Mouse (Mus musculus) forebrain, embryonic 10.5 days (tissue): Measurements from ENCODE around the gene Tmem53. TPM values are rescaled to one million over a fixed set of nuclear protein-coding genes. Genes with fewer than 3 reads are reported as not detected.

Experiments
- DNase-seq: peaks from one replicate; pipeline ENCODE4 v3.0.0-alpha.2; 2017; ENCODE audit warnings: low spot score; ENCODE audit errors: extremely low spot score
- H3K27ac ChIP-seq: fragments of 300-500 bp; sonication (generic); 2 replicates; pipeline ENCODE4 v1.5.1; 2016; ENCODE audit warnings: mild to moderate bottlenecking
- H3K27me3 ChIP-seq: fragments of 300-500 bp; sonication (generic); 2 replicates; pipeline ENCODE4 v1.6.1; 2016; ENCODE audit warnings: mild to moderate bottlenecking; ENCODE audit not compliant: poor library complexity, severe bottlenecking
- H3K36me3 ChIP-seq: fragments of 300-500 bp; sonication (generic); replicated peaks from 2 replicates; pipeline ENCODE4 v1.6.1; 2016; ENCODE audit warnings: mild to moderate bottlenecking, moderate library complexity
- H3K4me1 ChIP-seq: fragments of 300-500 bp; sonication (generic); 2 replicates; pipeline ENCODE4 v1.6.1; 2016
- H3K4me3 ChIP-seq: fragments of 300-500 bp; sonication (generic); 2 replicates; pipeline ENCODE4 v1.5.1; 2016; ENCODE audit warnings: mild to moderate bottlenecking, moderate library complexity
- H3K9me3 ChIP-seq: fragments of 300-500 bp; sonication (generic); 2 replicates; pipeline ENCODE4 v1.6.1; 2016; ENCODE audit warnings: mild to moderate bottlenecking, moderate library complexity
- WGBS: fragments of 180-500 bp; shearing (Covaris S2); methylation state at CpG from one replicate; pipeline ENCODE4 v1.1.7; 2016; 5-methylcytosine and 5-hydroxymethylcytosine counted together
- polyA plus RNA-seq: library from polyadenylated mRNA; unstranded; fragments of >200 nt; fragmentation: Nextera tagmentation; extraction: Ambion mirVana; gene quantifications from 2 replicates; pipeline ENCODE4 v1.2.1, GENCODE M21; 2016

The Tmem53 gene
- polyA plus RNA-seq, 1 experiment from 2014 or later = 7.8 TPM

DNA sequence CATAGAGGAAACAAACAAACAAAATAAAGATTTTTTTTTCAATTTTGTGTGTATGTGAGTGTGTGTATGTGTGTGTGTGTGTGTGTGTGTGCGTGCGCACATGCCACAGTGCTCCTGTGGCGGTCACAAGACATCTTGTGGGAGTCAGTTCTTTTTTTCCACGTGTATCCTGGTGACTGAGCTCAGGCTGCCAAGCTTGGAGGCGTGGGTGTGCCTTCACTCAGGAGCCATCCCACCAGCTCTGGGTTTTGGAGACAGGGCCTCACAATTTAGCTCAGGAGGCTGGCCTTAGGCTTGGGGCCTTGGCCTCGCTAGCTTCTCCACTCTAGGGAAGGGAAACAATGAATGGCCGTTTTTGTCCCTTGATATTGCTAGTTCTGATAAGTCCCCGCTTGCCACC, 27.6 kb upstream of the Tmem53 start:
- 0 out of 2 replicates have a peak, but pooled peaks cover 4% of the 10 kb centered on the region for H3K4me1 ChIP-seq
- no peak overlapping the region for H3K4me3 ChIP-seq
- no peak for DNase-seq
- H3K27me3 ChIP-seq = 0 out of 2 replicates have a peak, but pooled peaks cover under 1% of the 10 kb centered on the region
- H3K9me3 ChIP-seq = no peaks in the 10 kb centered on the region
- WGBS = 83% methylated on average over 8 of the region's 8 CpGs
- H3K27ac ChIP-seq = no peak overlapping the region
- H3K36me3 ChIP-seq = no peaks in the 10 kb centered on the region

- no peak for DNase-seq
- Histone ChIP-seq H3K36me3 (no peaks in the 10 kb centered on the region), H3K27me3 (peaks cover 6% of the 10 kb centered on the region; the same call in 1 of the 2 replicates), H3K4me1 (0 out of 2 replicates have a peak, but pooled peaks cover 4% of the 10 kb centered on the region), H3K9me3 (no peaks in the 10 kb centered on the region), H3K4me3 (no peak overlapping the region), H3K27ac (no peak overlapping the region)
Observed at GRCm38 (mm10) chr4:117225250-117225649, 26.5 kb upstream of the Tmem53 start.

- no peak for DNase-seq
- H3K4me3 ChIP-seq = no peak overlapping the region
- WGBS = 77% methylated on average over 15 of the region's 15 CpGs
- H3K27ac ChIP-seq = no peak overlapping the region
- H3K36me3 ChIP-seq = no peaks in the 10 kb centered on the region
- peaks cover 4% of the 10 kb centered on the region for H3K4me1 ChIP-seq
- H3K9me3 ChIP-seq = no peaks in the 10 kb centered on the region
- H3K27me3 ChIP-seq = peaks cover 10% of the 10 kb centered on the region; the same call in 1 of the 2 replicates
Observed at GRCm38 (mm10) chr4:117229590-117229989, 22.2 kb upstream of the Tmem53 start.

DNA sequence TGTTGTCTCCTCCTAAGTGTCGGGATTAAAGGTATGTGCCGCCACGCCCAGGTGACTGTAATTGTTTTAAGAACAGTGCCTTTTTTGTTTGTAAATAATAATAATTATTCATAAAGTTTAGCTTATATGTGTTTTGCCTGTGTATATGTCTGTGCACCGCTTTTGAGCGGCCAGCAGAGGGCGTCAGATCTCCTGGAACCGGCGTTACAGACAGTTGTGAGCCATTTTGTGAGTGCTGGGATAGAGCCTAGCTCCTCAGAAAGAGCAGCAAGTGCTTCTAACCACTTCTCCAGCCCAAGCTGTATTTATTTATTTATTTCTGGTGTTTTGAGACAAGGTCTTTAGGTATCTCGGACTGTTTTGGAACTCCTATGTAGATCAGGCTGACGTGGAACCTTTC, 21.4 kb upstream of the Tmem53 start:
- DNase-seq = no peak
- Histone ChIP-seq H3K36me3 (no peaks in the 10 kb centered on the region), H3K9me3 (no peaks in the 10 kb centered on the region), H3K4me3 (no peak overlapping the region), H3K4me1 (peaks cover 4% of the 10 kb centered on the region), H3K27ac (no peak overlapping the region), H3K27me3 (peaks cover 10% of the 10 kb centered on the region; the same call in 1 of the 2 replicates)
- 50% methylated on average over 10 of the region's 10 CpGs for WGBS

DNA sequence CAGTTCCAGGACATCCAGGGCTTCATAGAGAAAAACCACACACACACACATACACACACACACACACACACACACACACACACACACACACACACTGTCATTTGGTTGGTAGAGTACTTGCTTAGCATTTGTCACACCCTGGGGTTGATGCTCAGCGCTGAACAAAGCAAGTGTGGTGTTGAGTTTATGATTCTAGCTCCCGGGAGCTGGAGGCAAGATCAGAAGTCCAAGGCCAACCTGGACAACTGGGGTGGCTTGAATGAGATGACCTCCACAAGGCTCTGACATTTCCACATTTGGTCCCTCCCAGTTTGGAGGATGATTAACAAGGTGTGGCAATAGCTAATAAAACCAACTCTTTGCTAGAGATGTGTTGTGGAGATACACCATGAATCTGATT, 20.5 kb upstream of the Tmem53 start:
- WGBS = 88% methylated on average over 2 of the region's 2 CpGs
- H3K4me1 ChIP-seq = peaks cover 10% of the 10 kb centered on the region
- H3K9me3 ChIP-seq = no peaks in the 10 kb centered on the region
- DNase-seq = no peak
- H3K36me3 ChIP-seq = no peaks in the 10 kb centered on the region
- peaks cover 10% of the 10 kb centered on the region; the same call in 1 of the 2 replicates for H3K27me3 ChIP-seq
- H3K4me3 ChIP-seq = no peak overlapping the region
- no peak overlapping the region for H3K27ac ChIP-seq

DNA sequence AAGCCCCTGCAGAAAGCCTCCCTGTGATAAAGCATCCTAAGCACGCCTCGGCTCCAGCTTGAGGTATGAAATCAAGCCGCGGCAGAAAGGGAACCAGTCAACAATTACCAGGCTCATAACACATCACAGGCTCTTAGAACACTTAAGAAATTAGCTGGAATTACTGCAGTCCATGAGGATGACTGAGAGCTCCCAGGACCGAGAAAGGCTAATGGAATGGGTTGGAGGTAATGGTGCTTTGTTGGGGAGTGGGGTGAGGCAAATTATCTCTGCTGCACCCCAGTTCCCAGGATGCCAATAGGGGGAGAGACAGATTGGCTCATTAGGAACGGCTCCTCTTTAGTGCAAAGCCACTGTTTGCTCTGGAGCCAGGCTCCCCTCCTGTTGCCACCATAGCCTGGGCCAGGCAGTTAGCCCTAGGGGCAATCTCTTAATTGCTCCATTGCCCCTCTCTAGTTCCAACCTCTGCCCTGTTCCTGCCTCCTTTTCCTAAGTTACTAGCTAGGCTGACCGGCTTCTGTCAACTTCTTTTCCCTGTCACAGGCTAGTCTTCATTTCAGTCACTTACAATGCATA, 17.5 kb upstream of the Tmem53 start:
- Histone ChIP-seq H3K27ac (no peak overlapping the region), H3K9me3 (no peaks in the 10 kb centered on the region), H3K4me3 (no peak overlapping the region), H3K36me3 (no peaks in the 10 kb centered on the region), H3K4me1 (peaks cover 10% of the 10 kb centered on the region), H3K27me3 (peaks cover 8% of the 10 kb centered on the region; the same call in 1 of the 2 replicates)
- 67% methylated on average over 7 of the region's 7 CpGs for WGBS
- DNase-seq = no peak

- no peaks in the 10 kb centered on the region for H3K9me3 ChIP-seq
- H3K4me1 ChIP-seq = peaks cover 10% of the 10 kb centered on the region
- no peak for DNase-seq
- H3K4me3 ChIP-seq = no peak overlapping the region
- H3K36me3 ChIP-seq = no peaks in the 10 kb centered on the region
- peaks cover 3% of the 10 kb centered on the region; the same call in 1 of the 2 replicates for H3K27me3 ChIP-seq
- no peak overlapping the region for H3K27ac ChIP-seq
- 67% methylated on average over 4 of the region's 4 CpGs for WGBS
Observed at GRCm38 (mm10) chr4:117235822-117236221, 15.9 kb upstream of the Tmem53 start.

- peaks cover 10% of the 10 kb centered on the region for H3K4me1 ChIP-seq
- no peaks in the 10 kb centered on the region for H3K9me3 ChIP-seq
- no peaks in the 10 kb centered on the region for H3K27me3 ChIP-seq
- no peak overlapping the region for H3K4me3 ChIP-seq
- 69% methylated on average over 2 of the region's 2 CpGs for WGBS
- DNase-seq = no peak
- H3K27ac ChIP-seq = no peak overlapping the region
- no peaks in the 10 kb centered on the region for H3K36me3 ChIP-seq
Observed at GRCm38 (mm10) chr4:117239153-117239552, 12.6 kb upstream of the Tmem53 start.

GRCm38 (mm10) chr4:117240867-117241266, 10.9 kb upstream of the Tmem53 start:
- no peak for DNase-seq
- WGBS = 88% methylated on average over 6 of the region's 6 CpGs
- H3K4me3 ChIP-seq = no peak overlapping the region

GRCm38 (mm10) chr4:117250982-117251381, 769 bp upstream of the Tmem53 start:
- no peak overlapping the region for H3K27ac ChIP-seq

More at GRCm38 (mm10) chr4:117240867-117241266, 10.9 kb upstream of the Tmem53 start:
- Histone ChIP-seq H3K9me3 (no peaks in the 10 kb centered on the region), H3K4me1 (peaks cover 7% of the 10 kb centered on the region; the same call in 1 of the 2 replicates), H3K36me3 (no peaks in the 10 kb centered on the region), H3K27ac (no peak overlapping the region), H3K27me3 (no peaks in the 10 kb centered on the region)

GRCm38 (mm10) chr4:117252351-117252750, 600 bp downstream of the Tmem53 start:
- WGBS = 29% methylated on average over 5 of the region's 5 CpGs
- peaks cover 38% of the 10 kb centered on the region for H3K4me1 ChIP-seq
- no peaks in the 10 kb centered on the region for H3K36me3 ChIP-seq
- peak overlapping the region; percentile 74 for H3K4me3 ChIP-seq
- H3K27me3 ChIP-seq = peaks cover 16% of the 10 kb centered on the region; the same call in 1 of the 2 replicates
- no peak for DNase-seq
- H3K9me3 ChIP-seq = no peaks in the 10 kb centered on the region
- peak overlapping the region; percentile 92 for H3K27ac ChIP-seq

More at GRCm38 (mm10) chr4:117250982-117251381, 769 bp upstream of the Tmem53 start:
- Histone ChIP-seq H3K4me3 (peak overlapping the region; percentile 74), H3K27me3 (peaks cover 16% of the 10 kb centered on the region; the same call in 1 of the 2 replicates), H3K36me3 (no peaks in the 10 kb centered on the region), H3K4me1 (peaks cover 38% of the 10 kb centered on the region), H3K9me3 (no peaks in the 10 kb centered on the region)
- no peak for DNase-seq
- WGBS = 77% methylated on average over 1 of the region's 1 CpGs

GRCm38 (mm10) chr4:117252755-117253154, 1.0 kb downstream of the Tmem53 start:
- Histone ChIP-seq H3K27me3 (peaks cover 16% of the 10 kb centered on the region; the same call in 1 of the 2 replicates), H3K4me1 (peaks cover 38% of the 10 kb centered on the region), H3K4me3 (peak overlapping the region; percentile 74), H3K9me3 (no peaks in the 10 kb centered on the region), H3K36me3 (no peaks in the 10 kb centered on the region), H3K27ac (peak overlapping the region; percentile 92; the same call in 1 of the 2 replicates)
- WGBS = 88% methylated on average over 5 of the region's 5 CpGs
- DNase-seq = no peak

GRCm38 (mm10) chr4:117253218-117254016, 1.7 kb downstream of the Tmem53 start:
- Histone ChIP-seq H3K27ac (no peak overlapping the region), H3K4me3 (no peak overlapping the region), H3K9me3 (no peaks in the 10 kb centered on the region), H3K27me3 (peaks cover 16% of the 10 kb centered on the region; the same call in 1 of the 2 replicates), H3K36me3 (no peaks in the 10 kb centered on the region), H3K4me1 (peaks cover 38% of the 10 kb centered on the region)
- 79% methylated on average over 12 of the region's 12 CpGs for WGBS
- DNase-seq = no peak
